Mouse (Mus musculus) mammary gland, adult 2 months (tissue): Measurements from ENCODE around the gene Rhbdl1. TPM values are rescaled to one million over a fixed set of nuclear protein-coding genes. Genes with fewer than 3 reads are reported as not detected.

ENCODE experiments used
- polyA plus RNA-seq: library from polyadenylated mRNA; depleted of rRNA; stranded (reverse); fragments of >200 nt; gene quantifications from 2 replicates; pipeline ENCODE4 v1.2.3, GENCODE M21; 2012; ENCODE audit warnings: low replicate concordance; rRNA removed

The Rhbdl1 gene
- polyA plus RNA-seq = 44.8 and 79.9 TPM in 2 replicates

DNA sequence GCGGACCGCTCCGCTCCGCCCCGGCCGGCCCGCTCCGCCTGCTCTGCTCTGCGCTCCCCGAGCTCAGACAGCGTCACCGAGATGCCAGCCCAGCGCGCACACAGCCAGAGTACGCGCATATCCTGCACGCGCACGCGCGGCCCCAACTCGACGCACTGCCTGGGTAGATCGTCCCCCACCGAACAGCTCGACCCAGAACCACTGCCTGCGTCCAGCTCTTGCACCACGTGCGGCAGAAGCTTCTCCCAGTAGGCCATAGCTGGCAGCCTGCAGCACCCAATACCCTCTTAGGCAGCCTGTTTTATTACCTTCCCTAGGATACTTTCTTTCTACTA lies at the start of gene Rhbdl1:
Gene Rhbdl1, minus strand, starts transcription at position 220 of the 335 bp plus-strand sequence.

DNA sequence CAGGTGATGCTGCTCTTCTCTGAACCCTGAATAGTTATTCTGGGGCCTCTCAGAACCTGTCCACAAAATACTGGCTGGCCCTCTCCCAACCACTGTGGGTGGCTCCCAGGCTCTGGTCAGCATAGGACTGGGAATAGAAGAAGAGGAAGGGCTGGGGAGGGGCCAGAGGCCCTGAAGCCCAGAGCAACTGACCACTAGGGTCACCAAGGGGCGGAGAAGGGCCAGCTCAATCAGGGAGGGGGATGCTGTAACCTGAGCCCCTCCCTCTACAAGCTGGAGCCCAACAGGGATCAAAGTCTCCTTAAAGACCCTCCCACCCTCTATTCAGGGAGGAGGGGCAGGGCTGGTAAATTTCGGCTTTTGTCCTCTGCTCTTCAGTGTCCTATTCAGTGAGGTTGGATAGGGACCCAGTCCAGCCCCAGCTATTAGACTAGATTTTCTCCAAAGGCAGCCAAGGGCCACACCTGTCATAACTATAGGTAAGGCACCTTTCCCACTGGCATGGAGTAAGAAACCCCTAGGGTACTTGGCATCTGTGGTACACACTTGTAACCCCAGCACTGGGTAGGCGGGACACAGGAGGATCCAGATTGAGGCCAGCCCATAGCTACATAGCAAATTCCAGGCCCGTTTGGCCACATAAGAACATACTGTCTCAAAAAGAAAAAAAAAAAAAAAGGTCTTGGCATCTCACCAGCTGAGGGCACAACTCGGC lies 43.3 kb upstream of the Rhbdl1 start, which contains the start of gene Wfikkn1:
Gene Wfikkn1, minus strand, starts transcription at position 663 of the 715 bp plus-strand sequence.

DNA sequence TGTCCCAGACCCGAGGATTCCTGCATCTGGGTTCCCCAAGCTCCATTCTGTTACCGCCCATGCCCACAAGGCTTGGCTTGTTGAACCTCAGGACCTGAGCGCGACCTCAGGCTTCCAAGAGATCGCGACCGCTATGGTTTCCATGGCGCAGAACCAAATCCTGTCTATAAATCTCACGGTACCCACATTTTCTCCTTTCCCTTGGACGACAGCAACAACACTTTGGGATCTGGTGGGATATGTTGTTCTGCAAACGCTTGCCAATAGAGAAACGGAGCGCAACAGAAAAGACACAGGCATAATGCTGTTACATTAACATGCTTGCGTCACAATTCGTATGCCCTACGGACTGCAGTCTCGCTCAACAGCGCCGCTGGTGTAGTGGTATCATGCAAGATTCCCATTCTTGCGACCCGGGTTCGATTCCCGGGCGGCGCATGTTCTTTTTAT lies 37.7 kb upstream of the Rhbdl1 start, which contains the start of gene Mettl26:
Gene Mettl26, plus strand, starts transcription at position 354 of the 450 bp plus-strand sequence.

DNA sequence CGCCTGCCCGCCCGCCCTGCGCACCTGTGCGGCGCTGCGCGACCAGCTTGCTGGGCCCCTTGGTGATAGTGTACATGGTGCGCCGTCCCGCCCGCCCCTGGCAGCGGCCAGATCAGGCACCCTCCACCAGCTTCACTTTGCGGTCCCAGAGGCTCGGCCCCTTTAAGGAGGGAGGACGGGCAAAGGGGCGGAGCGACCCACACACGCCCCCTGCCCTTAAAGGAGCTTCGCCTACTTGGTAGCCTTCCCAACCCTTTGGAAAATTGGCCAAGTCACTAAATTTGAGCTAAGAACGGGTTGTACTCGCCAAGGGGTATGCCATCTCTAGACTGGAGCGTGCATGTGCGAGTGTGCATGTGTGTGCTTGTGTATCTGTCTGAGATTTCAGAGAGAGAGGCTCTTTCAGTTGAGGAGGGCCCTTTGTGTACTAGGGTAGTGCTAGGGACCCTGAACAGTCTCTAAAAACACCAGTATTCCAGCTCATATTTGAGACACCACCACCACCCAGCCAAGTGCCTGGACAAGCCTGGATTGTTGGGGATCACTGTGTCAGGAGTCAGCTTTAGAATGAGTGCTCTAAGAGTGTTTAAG lies 31.6 kb upstream of the Rhbdl1 start, which contains the start of gene Mcrip2:
Gene Mcrip2, minus strand, starts transcription at position 164 of the 591 bp plus-strand sequence.

DNA sequence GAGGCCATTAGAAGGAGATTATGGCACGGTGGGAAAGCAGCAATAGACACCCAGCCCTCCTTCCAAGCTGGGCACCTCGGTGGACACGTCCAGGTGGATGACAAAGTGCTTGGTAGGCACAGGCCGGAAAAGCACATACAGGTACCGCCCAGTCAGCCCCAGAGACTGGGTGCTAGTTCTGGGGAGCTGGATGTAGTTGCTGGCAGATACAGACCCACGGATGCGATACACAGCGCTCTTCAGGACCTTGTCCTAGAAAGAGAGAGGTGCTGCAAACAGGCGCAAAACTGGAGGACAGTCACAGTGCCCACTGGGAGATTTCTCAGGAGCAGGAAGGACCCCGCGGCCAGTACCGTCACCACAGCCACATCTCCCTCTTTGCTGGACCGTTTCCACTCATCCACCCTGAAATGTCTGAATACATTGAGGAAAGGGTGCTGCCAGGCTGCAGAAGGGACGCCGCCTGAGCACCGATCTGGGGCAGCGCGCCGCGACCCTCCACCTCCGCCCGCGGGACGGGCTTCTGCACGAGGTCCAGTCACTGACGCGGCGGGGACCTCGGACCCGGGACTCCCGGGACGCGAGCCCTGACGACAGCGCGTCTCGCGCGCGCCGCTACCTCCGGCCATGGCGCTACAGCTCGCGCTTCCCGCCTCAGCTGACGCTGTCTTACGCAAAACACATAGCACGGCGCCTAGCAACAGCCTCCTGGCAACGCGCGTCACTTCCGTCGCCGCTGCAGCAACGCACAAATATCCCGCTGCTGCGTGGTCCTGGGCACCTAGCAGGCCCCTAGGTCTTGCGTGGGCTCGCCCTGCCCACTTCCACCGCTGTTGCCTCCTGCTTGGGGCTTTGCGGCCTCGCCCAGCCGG lies 24.0 kb upstream of the Rhbdl1 start, which contains the start of gene Wdr90:
Gene Wdr90, minus strand, starts transcription at position 670 of the 872 bp plus-strand sequence.

DNA sequence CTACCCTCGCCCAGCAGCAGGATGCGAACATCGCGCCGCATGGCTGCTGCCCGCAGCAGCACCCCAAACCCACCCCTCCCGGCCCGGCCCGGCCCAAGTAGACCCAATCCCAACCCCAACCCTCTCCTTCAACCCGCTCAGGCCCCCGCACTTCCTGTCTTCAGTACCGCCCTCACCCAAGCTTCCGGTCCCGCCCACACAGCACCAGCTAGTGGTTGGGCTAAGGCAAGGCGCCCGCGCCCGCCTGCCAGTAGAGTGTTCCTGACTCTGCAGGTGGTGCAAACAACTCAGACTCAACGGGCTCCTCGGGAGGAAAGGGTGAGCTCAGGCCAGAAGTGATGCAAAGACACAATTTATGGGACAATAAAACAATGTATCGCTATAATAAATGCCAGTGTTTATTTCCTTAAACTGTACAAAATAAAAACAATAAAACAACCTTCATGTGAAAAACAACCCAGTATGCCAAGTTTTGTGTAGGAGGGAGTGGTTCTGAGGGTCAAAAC lies 7.4 kb upstream of the Rhbdl1 start, which contains the start of gene Rhot2:
Gene Rhot2, minus strand, starts transcription at position 456 of the 506 bp plus-strand sequence.

DNA sequence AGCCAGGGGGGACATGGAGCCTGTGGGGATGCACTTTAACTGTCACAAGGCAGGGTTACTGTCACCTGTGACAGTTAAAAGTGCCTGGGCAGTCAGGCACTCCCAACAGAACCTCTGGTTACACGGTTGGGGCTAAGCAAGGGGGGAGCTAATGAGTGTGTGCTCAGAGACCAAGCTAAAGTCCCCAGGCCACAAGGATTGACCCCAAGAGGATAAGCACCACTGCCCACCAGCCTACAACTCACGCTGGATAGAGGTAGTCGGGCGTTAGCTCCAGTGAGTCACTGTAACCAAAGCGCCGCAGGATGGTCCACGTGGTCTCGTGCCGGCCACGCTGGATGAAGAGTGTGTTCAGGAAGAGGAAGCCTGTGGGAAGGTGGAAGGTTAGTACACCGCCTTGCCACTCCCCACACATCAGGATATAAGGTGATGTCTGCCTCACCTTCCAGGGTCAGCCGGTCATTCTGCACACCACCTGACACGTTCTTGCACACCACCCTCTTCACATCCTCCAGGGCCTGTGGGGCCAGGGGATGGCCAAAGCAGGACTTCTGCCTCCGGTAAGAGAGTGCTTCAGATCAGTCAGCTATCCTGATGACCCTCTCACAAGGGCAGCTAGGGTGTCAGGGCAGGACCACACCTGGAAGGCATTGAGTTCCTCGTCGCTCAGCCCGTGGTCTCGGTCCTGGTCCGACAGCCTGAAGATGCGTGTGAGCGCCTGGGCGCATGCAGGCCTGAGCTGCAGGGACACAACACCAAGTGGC lies 4.2 kb upstream of the Rhbdl1 start, which contains the start of gene Gm20683:
Gene Gm20683, minus strand, starts transcription at position 647 of the 764 bp plus-strand sequence.

DNA sequence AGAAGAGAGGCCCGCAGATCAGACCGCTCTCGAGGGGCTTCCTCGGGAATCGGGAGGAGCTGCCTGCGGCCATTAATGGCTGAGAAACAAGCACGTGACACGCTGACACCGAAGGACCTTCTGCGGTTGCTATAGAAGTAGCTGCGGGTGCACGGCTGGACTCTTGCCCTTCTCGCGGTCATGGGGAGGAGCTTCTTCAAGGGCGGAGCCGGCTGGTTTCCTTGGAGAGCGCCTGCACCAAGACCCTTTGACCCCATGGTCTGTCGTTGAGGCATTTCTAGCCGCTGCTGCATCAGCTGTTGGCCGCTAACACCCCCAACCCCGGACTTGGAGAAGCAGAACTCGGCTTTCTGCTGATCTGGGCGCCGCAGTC lies 3.8 kb downstream of the Rhbdl1 start, which contains the start of gene Stub1:
Gene Stub1, minus strand, starts transcription at position 114 of the 373 bp plus-strand sequence.

DNA sequence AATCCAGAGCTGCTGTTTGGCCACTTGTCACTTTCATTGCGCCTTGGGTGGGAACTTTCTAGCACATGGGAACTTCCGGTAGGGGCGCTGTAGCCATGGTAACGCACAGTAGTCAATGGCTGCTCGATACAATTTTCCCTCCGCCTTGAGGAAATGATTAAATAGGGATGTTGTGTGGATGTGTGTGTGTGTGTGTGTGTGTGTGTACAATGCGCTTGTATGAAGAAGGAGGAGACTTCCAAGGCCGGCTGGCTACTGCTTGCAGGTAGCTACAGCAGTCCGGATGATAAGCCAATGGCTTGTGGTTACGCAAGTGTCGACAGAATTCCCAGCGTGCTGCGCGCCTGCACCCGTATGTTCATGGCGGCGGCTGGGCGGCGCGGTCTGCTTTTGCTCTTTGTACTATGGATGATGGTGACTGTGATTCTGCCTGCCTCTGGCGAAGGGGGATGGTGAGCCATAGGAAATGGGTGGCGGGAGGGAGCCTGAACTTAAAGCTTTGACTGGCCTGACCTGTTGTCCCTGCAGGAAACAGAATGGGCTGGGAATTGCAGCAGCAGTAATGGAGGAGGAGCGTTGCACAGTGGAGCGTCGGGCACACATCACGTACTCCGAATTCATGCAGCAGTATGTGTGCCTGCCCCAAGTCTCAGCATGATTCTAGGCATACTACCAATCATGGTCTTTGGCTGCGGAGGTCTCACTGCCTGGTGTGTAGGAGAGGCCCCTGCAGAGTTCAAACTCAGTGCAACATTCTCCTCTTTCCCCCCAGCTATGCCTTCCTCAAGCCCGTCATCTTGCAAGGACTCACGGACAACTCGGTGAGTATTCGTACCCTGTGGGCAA lies 8.2 kb downstream of the Rhbdl1 start, which contains the start of gene Jmjd8:
Gene Jmjd8, plus strand, starts transcription at position 156 of the 846 bp plus-strand sequence.

DNA sequence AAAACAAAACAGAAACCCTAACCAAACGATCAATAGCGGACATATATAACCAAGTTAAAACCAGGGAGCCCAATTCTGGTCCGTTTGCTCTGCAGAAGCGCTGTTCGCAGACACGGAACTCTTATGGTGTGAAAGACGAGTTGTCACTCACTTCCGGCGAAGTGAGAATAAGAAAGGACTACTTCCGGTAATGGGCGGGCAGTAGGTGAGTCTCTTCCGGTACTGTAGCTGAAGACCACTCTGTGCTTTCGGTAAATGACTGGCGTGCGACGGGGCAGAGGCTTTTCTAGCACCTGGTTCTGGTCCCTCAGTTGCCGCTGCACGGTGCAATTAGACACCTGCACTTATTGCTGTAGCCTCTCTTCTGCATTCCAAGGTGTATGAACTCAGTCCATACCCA lies 13.6 kb downstream of the Rhbdl1 start, which contains the start of gene Wdr24:
Gene Wdr24, plus strand, starts transcription at position 176 of the 400 bp plus-strand sequence.

DNA sequence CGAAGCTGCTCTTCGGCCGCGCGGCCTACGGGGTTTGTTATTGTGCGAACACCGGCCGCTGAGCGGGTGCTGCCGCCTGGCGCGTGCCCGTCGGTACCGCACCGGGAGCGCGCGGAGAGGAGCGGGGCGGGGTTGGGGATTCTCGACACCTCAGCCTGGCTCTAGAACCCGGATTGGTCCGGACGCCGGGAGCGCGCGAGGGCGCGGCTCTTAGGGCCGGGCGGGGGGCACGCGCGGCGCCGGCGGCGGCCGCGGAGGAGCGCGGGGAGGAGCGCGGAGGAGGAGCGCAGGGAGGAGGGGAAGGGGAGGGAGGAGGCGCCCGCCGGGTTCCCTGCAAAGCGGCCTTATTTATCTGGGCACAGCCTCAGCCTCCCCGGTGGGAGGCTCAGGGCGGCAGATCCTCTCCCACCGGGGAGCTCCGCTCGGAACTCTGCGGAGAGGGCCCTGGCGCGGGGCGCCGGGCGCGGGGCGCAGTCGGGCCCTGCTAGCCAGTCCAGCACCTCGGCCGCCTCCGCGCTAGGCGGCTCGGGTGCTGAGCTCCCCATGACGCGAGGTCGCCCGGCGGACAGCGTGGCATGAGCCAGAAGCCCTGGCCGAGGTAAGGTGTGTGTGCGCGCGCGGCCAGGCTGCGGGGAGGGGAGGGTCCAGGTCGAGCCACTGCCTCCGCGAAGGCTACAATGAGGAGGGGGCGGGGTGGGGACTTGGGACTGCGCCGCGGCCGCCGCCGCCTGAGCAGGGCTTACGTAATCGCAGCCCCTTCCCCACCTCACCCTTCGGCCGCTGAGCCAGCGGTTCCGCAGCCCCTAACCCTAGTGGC lies 28.1 kb downstream of the Rhbdl1 start, which contains the start of gene Fbxl16:
Gene Fbxl16, plus strand, starts transcription at position 297 of the 817 bp plus-strand sequence.

DNA sequence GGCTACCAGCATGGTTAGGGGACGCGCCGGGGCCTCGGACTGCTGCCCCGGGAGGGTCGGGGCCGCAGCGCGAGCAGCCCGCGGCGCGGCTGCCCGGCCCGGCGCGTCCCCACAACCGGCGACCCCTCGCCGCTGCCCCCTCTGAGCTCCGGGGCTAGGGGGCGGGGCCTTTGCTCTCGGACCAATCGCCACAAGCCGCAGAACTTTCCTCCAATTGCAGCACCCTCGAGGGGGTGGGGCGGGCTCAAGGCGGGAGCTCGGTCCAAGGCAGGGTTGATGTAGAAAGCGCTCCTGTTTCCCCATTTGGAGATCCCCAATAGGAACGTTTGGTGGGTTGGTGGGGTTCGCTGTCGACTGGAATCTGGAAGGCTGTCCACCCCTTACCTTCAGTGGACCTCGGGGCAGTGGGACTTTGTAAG lies 40.1 kb downstream of the Rhbdl1 start, which contains the start of gene Metrn:
Gene Metrn, minus strand, starts transcription at position 186 of the 419 bp plus-strand sequence.

DNA sequence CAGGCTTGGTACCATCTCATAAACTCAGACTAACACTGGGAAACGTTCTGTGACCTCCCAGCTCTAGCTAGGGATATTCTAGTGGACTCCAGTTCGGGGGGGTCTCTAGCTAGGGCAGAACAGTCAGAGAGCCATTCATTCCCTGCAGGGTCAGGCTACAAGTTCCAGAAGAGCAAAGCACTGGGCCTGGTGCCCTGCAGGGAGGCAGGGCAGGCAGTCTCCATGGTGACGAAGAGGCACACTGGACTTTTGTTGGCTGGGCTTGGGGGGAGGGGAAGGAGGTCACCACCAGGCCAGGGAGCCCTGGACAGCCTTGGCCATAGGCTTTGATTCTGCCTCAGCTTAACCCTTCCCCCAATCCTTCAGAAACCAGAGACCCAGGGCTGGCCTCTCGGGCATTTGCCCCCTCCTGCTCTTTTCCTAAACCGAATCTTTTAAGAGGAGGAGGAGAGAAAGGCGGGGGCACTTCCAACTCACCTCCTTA lies 41.4 kb downstream of the Rhbdl1 start, which contains the start of gene AC134908.4:
Gene AC134908.4, minus strand, starts transcription at position 51 of the 484 bp plus-strand sequence.

DNA sequence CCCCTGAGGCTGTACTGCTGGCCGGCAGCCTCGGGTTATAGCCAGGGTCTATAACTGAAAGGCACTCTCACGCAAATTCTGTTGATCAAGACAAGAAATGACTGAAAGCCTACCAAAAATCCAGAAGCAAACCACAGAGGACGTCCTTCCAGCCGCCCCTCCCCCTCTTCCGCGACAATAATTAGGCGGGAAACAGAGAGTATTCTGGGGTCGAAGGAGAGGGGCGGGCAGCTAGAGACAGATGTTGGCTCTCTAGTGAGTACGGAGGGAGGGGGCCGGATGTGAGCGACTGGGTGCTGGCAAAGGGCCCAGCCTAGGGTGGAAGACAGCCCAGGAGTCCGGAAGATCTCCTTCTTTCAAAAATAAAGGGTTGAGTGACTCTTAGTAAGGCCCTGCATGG lies 44.5 kb downstream of the Rhbdl1 start, which contains the start of gene Fam173a:
Gene Fam173a, minus strand, starts transcription at position 287 of the 400 bp plus-strand sequence.

DNA sequence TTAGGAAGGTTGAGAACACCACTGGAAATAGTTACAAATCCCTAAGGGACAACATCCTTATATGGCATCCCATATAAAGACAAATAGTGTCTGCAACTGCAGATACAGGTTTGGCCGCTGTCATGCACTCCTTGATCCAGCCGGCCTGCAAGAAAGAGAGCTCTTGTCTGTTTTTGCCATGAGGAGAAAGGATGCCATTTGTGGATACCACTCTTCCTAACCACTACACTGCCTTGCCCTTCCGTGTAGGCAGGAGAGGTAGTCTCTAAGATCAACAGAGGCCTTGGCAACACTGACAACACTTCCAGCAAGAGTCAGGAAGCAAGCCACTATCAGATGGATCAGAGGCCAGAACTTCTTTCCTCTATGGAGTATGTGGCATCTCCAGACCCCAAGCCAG lies 50.8 kb downstream of the Rhbdl1 start, which contains the start of gene Ccdc78:
Gene Ccdc78, plus strand, starts transcription at position 301 of the 400 bp plus-strand sequence.

DNA sequence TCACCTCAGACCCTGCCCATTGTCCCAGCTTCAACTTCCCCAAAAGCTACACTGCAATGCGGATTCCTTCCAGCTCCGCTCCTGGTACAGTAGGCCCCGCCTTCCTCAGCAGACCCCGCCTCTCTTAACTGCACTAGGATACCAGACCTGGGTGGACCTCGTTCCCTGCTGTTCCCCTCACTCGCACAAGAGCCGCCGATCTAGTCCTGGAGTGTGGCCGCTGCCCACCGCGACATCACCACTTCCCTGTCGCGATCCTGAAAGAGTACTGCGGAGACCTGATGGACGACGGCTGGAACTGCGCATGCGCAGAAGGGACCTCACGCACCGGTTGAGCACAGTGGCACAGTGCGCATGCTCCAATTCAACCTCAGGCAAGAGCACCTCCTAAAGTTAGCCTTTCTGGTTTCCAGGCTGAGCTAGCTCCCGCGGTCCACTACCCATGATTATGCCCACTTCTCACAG lies 51.8 kb downstream of the Rhbdl1 start, which contains the start of gene Haghl:
Gene Haghl, minus strand, starts transcription at position 393 of the 465 bp plus-strand sequence.

